Mouse (Mus musculus): ENCODE data around the gene Gm27021. TPM values are rescaled to one million over a fixed set of nuclear protein-coding genes. Genes with fewer than 3 reads are reported as not detected.

The Gm27021 gene
- not detected for polyA plus RNA-seq (2017; shearing (Covaris generic))

GRCm38 (mm10) chr8:120667561-120668373 is at the start of gene Gm27021, which contains the start of gene Cox4i1:
Gm27021 (minus strand) TSS chr8:120668079.
Cox4i1 (plus strand) TSS chr8:120668222.

GRCm38 (mm10) chr8:120668374-120668905 is 561 bp upstream of the Gm27021 start, which contains the start of gene Emc8:
Emc8 (minus strand) TSS chr8:120668573.

DNA sequence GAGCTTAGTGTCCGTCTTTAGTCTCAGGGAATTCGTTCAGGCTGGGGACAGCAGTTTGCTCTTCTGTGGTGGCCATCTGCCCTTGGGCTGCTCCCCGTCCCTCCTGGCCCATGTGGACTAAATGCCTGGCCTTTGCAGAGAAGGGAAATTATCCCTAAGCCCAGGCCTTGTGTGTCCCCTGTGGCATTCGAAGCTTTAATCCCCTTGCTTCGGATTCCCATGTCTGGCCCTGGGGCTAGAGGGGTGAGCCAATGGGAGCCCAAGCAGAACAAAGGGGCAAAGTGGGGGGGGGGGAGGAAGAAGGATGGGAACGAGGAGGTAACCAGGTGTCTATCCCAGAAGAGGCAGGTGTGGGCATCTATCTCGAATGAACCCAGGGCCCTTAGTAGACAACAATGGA is 20.3 kb downstream of the Gm27021 start, which contains the start of gene 1190005I06Rik:
Gene 1190005I06Rik (minus strand): TSS at position 101 of the 400 bp plus-strand sequence.

GRCm38 (mm10) chr8:120588908-120589771 is 78.7 kb downstream of the Gm27021 start, which contains the start of gene Gins2:
Gins2 (minus strand) TSS chr8:120589304.

Other genes starting within 250 kb of the Gm27021 start
- gene Gins2, start 78.8 kb downstream of the Gm27021 start, polyA plus RNA-seq (2017; shearing (Covaris generic)) = 9.7 TPM
- gene 1190005I06Rik, start 20.4 kb downstream of the Gm27021 start, polyA plus RNA-seq (2017; shearing (Covaris generic)) = 2.6 TPM
- gene Cox4i1, start 143 bp upstream of the Gm27021 start, polyA plus RNA-seq (2017; shearing (Covaris generic)) = 738 TPM
- gene Emc8, start 494 bp upstream of the Gm27021 start, polyA plus RNA-seq (2017; shearing (Covaris generic)) = 86.4 TPM
- gene Irf8, start 68.3 kb upstream of the Gm27021 start, polyA plus RNA-seq (2017; shearing (Covaris generic)) = 39.3 TPM

All from CD4-positive, CD25-positive, alpha-beta regulatory T cell (primary cell).